Mouse (Mus musculus) adrenal gland, adult 2 months (tissue): ENCODE data around the gene Gm20823. TPM values are rescaled to one million over a fixed set of nuclear protein-coding genes. Genes with fewer than 3 reads are reported as not detected.
"Not testable (repeated sequence)": the region's sequence is repeated elsewhere in the genome, so short reads cannot be mapped to it uniquely, and the experiment has no call there.

Experiments
- DNase-seq: peaks from one replicate; pipeline ENCODE4 v3.0.0; 2021
- long read RNA-seq: library from polyadenylated mRNA; stranded (forward); transcript quantifications from one replicate; pipeline ENCODE4 v2.0.0, GENCODE M21; 2021
- polyA plus RNA-seq: library from polyadenylated mRNA; depleted of rRNA; stranded (reverse); fragments of >200 nt; gene quantifications from 2 replicates; pipeline ENCODE4 v1.2.3, GENCODE M21; 2012; rRNA removed
- total RNA-seq, 2 experiments: library from RNA; stranded (reverse); gene quantifications; 2 replicates each; pipeline ENCODE4 v1.2.3; 2021

The Gm20823 gene
- total RNA-seq: not detected
- polyA plus RNA-seq: not detected in 2 replicates
- long read RNA-seq: 0 reads

DNA sequence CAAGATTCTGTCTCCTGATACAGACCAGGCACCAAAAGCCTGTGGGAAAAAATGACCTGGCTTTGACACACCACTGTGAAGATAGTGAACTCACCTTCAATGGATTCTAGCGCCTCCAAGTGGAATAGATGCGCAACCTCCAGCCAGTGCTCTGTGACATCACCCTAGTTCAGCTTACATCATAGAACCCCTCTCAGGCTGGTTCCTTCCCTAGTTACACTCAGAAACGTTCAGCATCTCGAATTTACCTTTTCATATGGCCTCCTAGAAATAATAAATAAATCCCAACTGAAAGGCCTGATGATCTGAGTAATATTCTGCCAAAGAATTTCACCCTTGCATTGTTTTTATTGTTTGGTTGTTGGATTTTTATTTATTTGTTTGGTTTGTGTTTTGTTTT, at the start of gene Gm20823:
Gene Gm20823 (minus strand): TSS at position 101 of the 400 bp plus-strand sequence.
- DNase-seq: not testable (repeated sequence)
